Mouse (Mus musculus) granulocyte monocyte progenitor cell, adult 5-6 weeks (primary cell): ENCODE data around the gene Mogs. TPM values are rescaled to one million over a fixed set of nuclear protein-coding genes. Genes with fewer than 3 reads are reported as not detected.

Experiments
- ATAC-seq: replicated peaks from 2 replicates; pipeline ENCODE4 v1.8.0; 2016; ENCODE audit warnings: mild to moderate bottlenecking, moderate TSS enrichment, inconsistent platforms; ENCODE audit not compliant: poor library complexity, severe bottlenecking
- total RNA-seq, 2 experiments: library from RNA; stranded (forward) in 1 of 2; stranded (reverse) in 1 of 2; fragments of 200-712, 200-1000 nt in 1 of 2; fragments of >200 nt in 1 of 2; fragmentation: Nextera tagmentation in 1 of 2; gene quantifications; 2 replicates each; pipeline ENCODE4 v1.2.3; 2014 to 2017

Gene Mogs
- total RNA-seq, 2 experiments from 2014 or later: 90.1 to 158 TPM

GRCm38 (mm10) chr6:83142886-83143285 is 27.6 kb downstream of the Mogs start:
- ATAC-seq: no peak

GRCm38 (mm10) chr6:83145209-83145608 is 29.9 kb downstream of the Mogs start:
- no peak for ATAC-seq

- no peak for ATAC-seq
These were observed 30.5 kb downstream of the Mogs start for GRCm38 (mm10) chr6:83145805-83146204.

GRCm38 (mm10) chr6:83147280-83147679 is 32.0 kb downstream of the Mogs start:
- ATAC-seq: no peak

GRCm38 (mm10) chr6:83151721-83152120 is 36.4 kb downstream of the Mogs start:
- ATAC-seq: no peak

- no peak for ATAC-seq
These were observed 37.7 kb downstream of the Mogs start for GRCm38 (mm10) chr6:83153038-83153437.

- ATAC-seq: no peak
These were observed 38.2 kb downstream of the Mogs start for GRCm38 (mm10) chr6:83153485-83153884.

GRCm38 (mm10) chr6:83155552-83156238 is 40.4 kb downstream of the Mogs start:
- 0 out of 2 replicates have a peak, but pooled peaks have one; percentile 6 for ATAC-seq

- ATAC-seq: peak; percentile 85
These were observed 41.0 kb downstream of the Mogs start, which contains the start of the genes Wdr54 and 1700003E16Rik for GRCm38 (mm10) chr6:83156259-83156684. TSS of gene Wdr54 (minus strand) at chr6:83156397. TSS of gene 1700003E16Rik (plus strand) at chr6:83156404.

GRCm38 (mm10) chr6:83159456-83159855 is 44.2 kb downstream of the Mogs start:
- ATAC-seq: 0 out of 2 replicates have a peak, but pooled peaks have one; percentile 15

GRCm38 (mm10) chr6:83161442-83161841 is 46.1 kb downstream of the Mogs start:
- ATAC-seq: no peak

GRCm38 (mm10) chr6:83161921-83162641 is 46.8 kb downstream of the Mogs start:
- ATAC-seq: peak; percentile 16; the same call in 1 of the 2 replicates

GRCm38 (mm10) chr6:83162701-83163100 is 47.4 kb downstream of the Mogs start:
- ATAC-seq: peak; percentile 34

- ATAC-seq: peak; percentile 36; the same call in 1 of the 2 replicates
These were observed 49.8 kb downstream of the Mogs start for GRCm38 (mm10) chr6:83165026-83165606.

- peak; percentile 75 for ATAC-seq
These were observed 50.4 kb downstream of the Mogs start, which contains the start of gene Dctn1 for GRCm38 (mm10) chr6:83165607-83166242. TSS of gene Dctn1 (plus strand) at chr6:83165920.

- ATAC-seq: no peak
These were observed 50.9 kb downstream of the Mogs start for GRCm38 (mm10) chr6:83166243-83166630.
